Mouse (Mus musculus) megakaryocyte, embryonic 14.5 days (primary cell): Measurements from ENCODE around the gene Thoc7. TPM values are rescaled to one million over a fixed set of nuclear protein-coding genes. Genes with fewer than 3 reads are reported as not detected.

ENCODE experiments used
- H3K27me3 ChIP-seq: replicated peaks from 2 replicates; pipeline ENCODE3; 2012; ENCODE audit warnings: inconsistent platforms
- H3K36me3 ChIP-seq: replicated peaks from 2 replicates; pipeline ENCODE3; 2012; ENCODE audit warnings: low read length, inconsistent platforms, mixed read lengths
- H3K4me1 ChIP-seq: 2 replicates; pipeline ENCODE4 v1.6.1; 2012; ENCODE audit warnings: inconsistent platforms
- H3K4me3 ChIP-seq: replicated peaks from 2 replicates; pipeline ENCODE3; 2012; ENCODE audit warnings: moderate library complexity, mild to moderate bottlenecking, inconsistent platforms
- H3K9me3 ChIP-seq: 2 replicates; pipeline ENCODE4 v1.6.1; 2012; ENCODE audit warnings: inconsistent platforms
- FLI1 ChIP-seq: IDR thresholded peaks from 2 replicates; pipeline ENCODE4 v1.6.1; 2012; ENCODE audit warnings: low read length, inconsistent platforms, mixed read lengths
- GATA1 ChIP-seq: IDR thresholded peaks from 3 replicates; pipeline ENCODE4 v1.6.1; 2012; ENCODE audit warnings: mixed read lengths, low read length, inconsistent platforms, borderline replicate concordance
- polyA plus RNA-seq: library from polyadenylated mRNA; stranded (reverse); fragments of >175 nt; gene quantifications from 2 replicates; pipeline ENCODE4 v1.2.3, GENCODE M21; 2012; ENCODE audit warnings: low replicate concordance; ENCODE audit not compliant: insufficient read depth

Gene Thoc7
- polyA plus RNA-seq, 1 experiment, result 9.6 TPM

GRCm38 (mm10) chr14:13944686-13945085, 17.0 kb downstream of the Thoc7 start:
- H3K4me3 ChIP-seq, result no peak overlapping the region
- no peaks in the 10 kb centered on the region for H3K27me3 ChIP-seq
- no peaks in the 10 kb centered on the region for H3K4me1 ChIP-seq
- H3K9me3 ChIP-seq, result peaks cover 7% of the 10 kb centered on the region
- no peak for TF ChIP-seq FLI1
- TF ChIP-seq GATA1, result no peak
- H3K36me3 ChIP-seq, result peaks cover 31% of the 10 kb centered on the region

DNA sequence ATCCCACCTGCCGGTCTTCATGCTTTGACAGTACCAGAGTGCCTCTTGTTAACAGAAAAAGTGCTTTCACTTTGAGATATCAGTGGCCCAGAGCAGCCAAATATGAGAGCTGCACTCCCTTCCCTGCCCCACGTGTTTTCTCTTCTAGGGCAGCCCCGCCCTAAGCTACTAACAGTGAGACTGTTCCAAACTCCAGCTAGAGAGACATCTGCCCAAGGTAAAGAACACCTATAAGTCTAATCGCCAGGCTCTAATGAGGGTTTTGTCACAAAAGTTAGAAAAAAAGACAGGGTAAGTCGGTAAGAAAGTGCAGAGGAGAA, 27.6 kb downstream of the Thoc7 start:
- Histone ChIP-seq H3K36me3 (no peaks in the 10 kb centered on the region), H3K9me3 (peaks cover 39% of the 10 kb centered on the region), H3K4me3 (peak overlapping the region; percentile 38), H3K27me3 (no peaks in the 10 kb centered on the region), H3K4me1 (no peaks in the 10 kb centered on the region)
- TF ChIP-seq GATA1 (no peak), FLI1 (no peak)

- no peaks in the 10 kb centered on the region for H3K27me3 ChIP-seq
- H3K9me3 ChIP-seq, result peaks cover 38% of the 10 kb centered on the region
- H3K4me1 ChIP-seq, result no peaks in the 10 kb centered on the region
- H3K4me3 ChIP-seq, result peak overlapping the region; percentile 38
- no peak for TF ChIP-seq GATA1
- no peak for TF ChIP-seq FLI1
- H3K36me3 ChIP-seq, result no peaks in the 10 kb centered on the region
These were observed 28.2 kb downstream of the Thoc7 start for GRCm38 (mm10) chr14:13933290-13934051.

GRCm38 (mm10) chr14:13917630-13918029, 44.0 kb downstream of the Thoc7 start:
- peaks cover 3% of the 10 kb centered on the region; the same call in 1 of the 2 replicates for H3K4me1 ChIP-seq
- no peak for TF ChIP-seq FLI1
- no peak for TF ChIP-seq GATA1
- H3K4me3 ChIP-seq, result no peak overlapping the region
- H3K36me3 ChIP-seq, result no peaks in the 10 kb centered on the region
- H3K9me3 ChIP-seq, result no peaks in the 10 kb centered on the region
- no peaks in the 10 kb centered on the region for H3K27me3 ChIP-seq

DNA sequence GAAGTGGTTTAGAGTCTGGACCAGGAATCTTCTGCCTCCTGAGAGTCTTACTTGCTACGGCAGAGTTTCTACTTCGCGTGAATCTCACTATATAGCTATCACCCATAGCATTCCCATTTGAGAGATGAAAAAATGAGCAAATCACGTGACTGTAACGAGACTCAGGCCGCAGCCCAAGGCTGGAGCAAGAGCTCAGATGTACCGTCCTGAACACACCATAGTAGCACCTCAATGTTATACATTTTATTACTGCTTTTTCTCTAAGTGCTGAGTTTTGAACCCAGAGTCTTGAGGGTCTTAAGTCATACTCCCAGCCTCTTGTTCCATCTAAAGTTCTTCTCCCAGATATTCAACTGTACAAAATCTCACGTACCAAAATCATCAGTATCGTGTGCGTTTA, 44.4 kb downstream of the Thoc7 start:
- TF ChIP-seq FLI1, result no peak
- TF ChIP-seq GATA1, result no peak
- Histone ChIP-seq H3K4me1 (peaks cover 3% of the 10 kb centered on the region; the same call in 1 of the 2 replicates), H3K9me3 (no peaks in the 10 kb centered on the region), H3K36me3 (no peaks in the 10 kb centered on the region), H3K27me3 (no peaks in the 10 kb centered on the region), H3K4me3 (no peak overlapping the region)

DNA sequence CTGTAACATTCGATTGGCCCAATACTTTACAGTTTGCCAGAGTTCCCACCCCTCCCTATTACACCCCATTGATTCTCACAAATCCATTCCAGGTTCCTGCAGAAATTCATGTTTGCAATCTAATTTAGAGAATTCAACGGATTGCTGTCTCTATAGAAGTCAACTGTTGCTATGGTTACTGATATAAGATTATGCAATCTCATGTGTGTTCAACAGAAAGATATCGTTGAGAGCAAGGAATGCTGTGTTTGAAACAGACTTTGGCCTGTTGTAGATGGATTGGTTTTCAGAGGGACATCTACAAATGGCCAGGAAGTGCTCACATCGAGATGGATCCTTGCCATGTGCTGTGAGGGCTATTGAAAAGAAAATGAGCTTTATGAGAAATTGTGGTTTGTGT, 46.4 kb downstream of the Thoc7 start:
- no peaks in the 10 kb centered on the region for H3K9me3 ChIP-seq
- no peak overlapping the region for H3K4me3 ChIP-seq
- no peak for TF ChIP-seq GATA1
- TF ChIP-seq FLI1, result no peak
- no peaks in the 10 kb centered on the region for H3K36me3 ChIP-seq
- H3K4me1 ChIP-seq, result peaks cover 3% of the 10 kb centered on the region; the same call in 1 of the 2 replicates
- no peaks in the 10 kb centered on the region for H3K27me3 ChIP-seq

DNA sequence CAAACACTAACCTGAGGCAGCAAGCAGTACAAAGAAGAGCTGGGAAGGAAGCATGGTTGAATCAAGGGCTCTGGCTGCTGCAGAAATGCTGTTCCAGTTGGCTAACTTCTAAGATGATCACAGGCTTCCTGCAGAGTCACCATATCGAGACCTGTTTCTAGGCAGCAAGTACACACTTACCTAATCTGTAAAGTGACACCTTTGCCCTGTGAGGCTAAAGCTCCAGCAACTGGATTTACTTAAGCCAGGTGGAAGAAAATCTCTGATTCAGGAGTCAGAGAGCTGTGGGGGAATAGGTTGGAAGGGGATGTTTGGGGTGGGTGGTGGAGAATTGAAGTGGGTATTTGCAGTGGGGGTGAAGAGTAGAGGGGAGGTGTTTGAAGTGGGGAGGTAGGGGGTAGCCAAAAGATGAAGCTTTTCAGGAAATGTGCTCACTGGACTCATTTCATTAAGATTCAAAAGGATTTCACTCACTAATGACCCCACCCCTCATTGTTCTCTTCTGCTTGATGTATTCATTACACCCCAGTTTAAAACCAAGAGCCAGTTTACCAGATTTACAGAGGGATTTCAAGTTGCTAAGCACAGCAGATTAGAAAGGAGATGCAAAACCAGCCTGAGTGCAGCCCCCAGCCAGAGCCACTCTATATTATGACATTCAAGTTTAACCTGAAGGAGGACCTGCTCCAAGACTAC, 47.1 kb downstream of the Thoc7 start, which contains the start of gene Gm281:
Gene Gm281, minus strand, starts transcription at position 92 of the 696 bp plus-strand sequence.
- Histone ChIP-seq H3K27me3 (no peaks in the 10 kb centered on the region), H3K4me3 (no peak within 1 kb of the TSS), H3K9me3 (no peaks in the 10 kb centered on the region), H3K4me1 (peaks cover 3% of the 10 kb centered on the region; the same call in 1 of the 2 replicates), H3K36me3 (no peaks in the 10 kb centered on the region)
- TF ChIP-seq GATA1, result no peak
- TF ChIP-seq FLI1, result no peak

GRCm38 (mm10) chr14:13910148-13910547, 51.5 kb downstream of the Thoc7 start:
- Histone ChIP-seq H3K4me1 (no peaks in the 10 kb centered on the region), H3K36me3 (no peaks in the 10 kb centered on the region), H3K9me3 (no peaks in the 10 kb centered on the region), H3K4me3 (no peak overlapping the region), H3K27me3 (no peaks in the 10 kb centered on the region)
- no peak for TF ChIP-seq GATA1
- no peak for TF ChIP-seq FLI1

GRCm38 (mm10) chr14:13907145-13907544, 54.5 kb downstream of the Thoc7 start:
- no peaks in the 10 kb centered on the region for H3K27me3 ChIP-seq
- H3K9me3 ChIP-seq, result no peaks in the 10 kb centered on the region
- H3K4me1 ChIP-seq, result no peaks in the 10 kb centered on the region
- no peaks in the 10 kb centered on the region for H3K36me3 ChIP-seq
- no peak overlapping the region for H3K4me3 ChIP-seq
- no peak for TF ChIP-seq GATA1
- TF ChIP-seq FLI1, result no peak

DNA sequence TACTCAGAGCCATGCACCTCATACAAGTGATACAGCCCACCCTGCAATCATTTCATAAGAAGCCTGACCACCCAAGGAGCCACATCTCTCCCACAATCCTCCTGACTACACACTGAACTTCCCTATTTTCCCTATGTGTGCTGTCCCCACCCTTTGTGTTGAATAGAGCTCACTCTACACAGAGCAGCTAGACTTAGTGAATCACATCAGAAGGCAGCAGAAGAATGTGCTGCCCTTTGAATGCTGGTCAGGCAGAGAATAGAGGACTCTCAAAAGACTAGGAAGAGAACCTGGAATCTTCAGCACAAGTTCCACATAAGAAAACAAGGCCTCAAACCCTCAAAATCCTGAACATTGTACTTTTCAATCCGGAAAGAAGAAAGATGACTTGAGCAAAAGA, 55.2 kb downstream of the Thoc7 start:
- Histone ChIP-seq H3K4me3 (no peak overlapping the region), H3K36me3 (no peaks in the 10 kb centered on the region)

More for the DNA sequence above, 55.2 kb downstream of the Thoc7 start:
- 0 out of 2 replicates have a peak, but pooled peaks cover 2% of the 10 kb centered on the region for H3K4me1 ChIP-seq
- H3K9me3 ChIP-seq, result no peaks in the 10 kb centered on the region
- no peak for TF ChIP-seq FLI1
- no peak for TF ChIP-seq GATA1
- peaks cover 2% of the 10 kb centered on the region for H3K27me3 ChIP-seq
